Mouse (Mus musculus) E14TG2a.4 (cell line): ENCODE data around the gene Ralgps1.

ENCODE experiments used
- CTCF ChIP-seq: conservative IDR thresholded peaks from 2 replicates; pipeline ENCODE4 v1.5.1; 2014; ENCODE audit warnings: low read length
- POU5F1 ChIP-seq: IDR thresholded peaks from 2 replicates; pipeline ENCODE4 v1.6.1; 2014; ENCODE audit warnings: low read length, borderline replicate concordance

- TF ChIP-seq CTCF: no peak
- TF ChIP-seq POU5F1: no peak
Observed at GRCm38 (mm10) chr2:33228077-33228476, 143.2 kb downstream of the Ralgps1 start.
